Mouse (Mus musculus): ENCODE measurements around the gene Mprip. TPM values are rescaled to one million over a fixed set of nuclear protein-coding genes. Genes with fewer than 3 reads are reported as not detected.
A peak's percentile ranks its signal among the peaks of the same experiment; 100 is the strongest.

Gene Mprip
- total RNA-seq, 2 experiments from 2014 or later, result 276 to 286 TPM

GRCm38 (mm10) chr11:59769307-59769706, 108.2 kb downstream of the Mprip start:
- no peak for DNase-seq

- DNase-seq, result no peak
Observed at GRCm38 (mm10) chr11:59769738-59770137, 108.6 kb downstream of the Mprip start.

- no peak for DNase-seq
Observed at GRCm38 (mm10) chr11:59770753-59771152, 109.6 kb downstream of the Mprip start.

GRCm38 (mm10) chr11:59772291-59772690, 111.2 kb downstream of the Mprip start:
- DNase-seq, result no peak

- no peak for DNase-seq
Observed at GRCm38 (mm10) chr11:59772902-59773301, 111.8 kb downstream of the Mprip start.

- DNase-seq, result no peak
Observed at GRCm38 (mm10) chr11:59774522-59774921, 113.4 kb downstream of the Mprip start.

GRCm38 (mm10) chr11:59775435-59776148, 114.5 kb downstream of the Mprip start:
- no peak for DNase-seq

GRCm38 (mm10) chr11:59777259-59777658, 116.2 kb downstream of the Mprip start:
- DNase-seq, result peak in 1 of 2 experiments; percentile 41

- DNase-seq, result peak; percentile 52 to 63
Observed at GRCm38 (mm10) chr11:59778181-59778873, 117.2 kb downstream of the Mprip start.

- no peak for DNase-seq
Observed at GRCm38 (mm10) chr11:59778874-59779223, 117.7 kb downstream of the Mprip start.

- no peak for DNase-seq
Observed at GRCm38 (mm10) chr11:59779406-59779805, 118.3 kb downstream of the Mprip start.

GRCm38 (mm10) chr11:59780241-59780640, 119.1 kb downstream of the Mprip start:
- no peak for DNase-seq

GRCm38 (mm10) chr11:59782091-59782590, 121.0 kb downstream of the Mprip start:
- no peak for DNase-seq

- no peak for DNase-seq
Observed at GRCm38 (mm10) chr11:59783591-59783990, 122.5 kb downstream of the Mprip start.

- DNase-seq, result no peak
Observed at GRCm38 (mm10) chr11:59786444-59787198, 125.5 kb downstream of the Mprip start.

- DNase-seq, result no peak
Observed at GRCm38 (mm10) chr11:59787199-59787781, 126.2 kb downstream of the Mprip start, which contains the start of gene Pld6. TSS of gene Pld6 (minus strand) at chr11:59787645.

- no peak for DNase-seq
Observed at GRCm38 (mm10) chr11:59789311-59789710, 128.2 kb downstream of the Mprip start.

- DNase-seq, result no peak
Observed at GRCm38 (mm10) chr11:59793390-59793789, 132.3 kb downstream of the Mprip start.

GRCm38 (mm10) chr11:59800412-59800811, 139.3 kb downstream of the Mprip start:
- no peak for DNase-seq

- DNase-seq, result no peak
Observed at GRCm38 (mm10) chr11:59801881-59802280, 140.8 kb downstream of the Mprip start.

- no peak for DNase-seq
Observed at GRCm38 (mm10) chr11:59803516-59803915, 142.4 kb downstream of the Mprip start.

GRCm38 (mm10) chr11:59804409-59805110, 143.5 kb downstream of the Mprip start:
- DNase-seq, result no peak

Measured in layer of hippocampus, postnatal 36 days (tissue).